Mouse (Mus musculus) CH12.LX (cell line): ENCODE results near the gene Hist1h2bm. TPM values are rescaled to one million over a fixed set of nuclear protein-coding genes. Genes with fewer than 3 reads are reported as not detected.

Experiments
- DNase-seq: peaks from one replicate; pipeline ENCODE4 v3.0.0-alpha.2; 2013; ENCODE audit errors: extremely low read depth
- H3K27ac ChIP-seq: 2 replicates; pipeline ENCODE4 v1.5.1; 2012; ENCODE audit warnings: low read depth, mild to moderate bottlenecking, control low read depth, moderate library complexity; ENCODE audit not compliant: insufficient read depth
- H3K27me3 ChIP-seq: replicated peaks from 2 replicates; pipeline ENCODE3; 2012; ENCODE audit warnings: inconsistent platforms
- H3K36me3 ChIP-seq, 2 experiments: replicated peaks in 1 of 2; 2 replicates each; pipeline versions ENCODE3 to v1.6.1; 2012; ENCODE audit warnings: inconsistent platforms in 1 of 2, low read length in 1 of 2, mild to moderate bottlenecking in 1 of 2, mixed read lengths in 1 of 2, moderate library complexity in 1 of 2; ENCODE audit not compliant: control insufficient read depth in 1 of 2, insufficient read depth in 1 of 2
- H3K4me1 ChIP-seq, 2 experiments: 2 replicates each; pipeline ENCODE4 v1.6.1; 2012; ENCODE audit warnings: inconsistent platforms in 1 of 2, moderate library complexity in 1 of 2; ENCODE audit not compliant: insufficient read depth in 2 of 2, control insufficient read depth in 1 of 2
- H3K4me2 ChIP-seq: 2 replicates; pipeline ENCODE4 v1.6.1; 2012; ENCODE audit warnings: low read depth, mild to moderate bottlenecking, control low read depth; ENCODE audit not compliant: poor library complexity, insufficient read depth, severe bottlenecking
- H3K4me3 ChIP-seq, 3 experiments: fragments of 150-350 bp in 1 of 3; sonication (generic) in 1 of 3; replicated peaks in 1 of 3; 2 replicates each; pipeline versions ENCODE3 to v1.5.1; 2011 to 2012; ENCODE audit warnings: low read depth in 2 of 3, low read length in 2 of 3, mild to moderate bottlenecking in 2 of 3, moderate library complexity in 2 of 3, control low read depth in 1 of 3, improper control_type of control experiment in 1 of 3, inconsistent platforms in 1 of 3, mixed read lengths in 1 of 3; ENCODE audit not compliant: poor library complexity in 1 of 3
- H3K79me2 ChIP-seq: replicated peaks from 2 replicates; pipeline ENCODE4 v1.6.1; 2012; ENCODE audit warnings: mild to moderate bottlenecking, moderate library complexity; ENCODE audit not compliant: control insufficient read depth, poor library complexity, insufficient read depth, severe bottlenecking; ENCODE audit errors: extremely low read depth
- H3K9ac ChIP-seq: 2 replicates; pipeline ENCODE4 v1.6.1; 2012; ENCODE audit warnings: low read depth, mild to moderate bottlenecking, control low read depth, moderate library complexity; ENCODE audit not compliant: insufficient read depth
- H3K9me3 ChIP-seq: replicated peaks from 2 replicates; pipeline ENCODE3; 2012; ENCODE audit warnings: low read length, inconsistent platforms, mixed read lengths
- BHLHE40 ChIP-seq: IDR thresholded peaks from 2 replicates; pipeline ENCODE4 v1.6.1; 2011; ENCODE audit warnings: mild to moderate bottlenecking, low read depth, low read length, improper control_type of control experiment
- CHD1 ChIP-seq: IDR thresholded peaks from 2 replicates; pipeline ENCODE4 v1.6.1; 2012; ENCODE audit warnings: low read depth, low read length, improper control_type of control experiment, inconsistent platforms
- CTCF ChIP-seq, 2 experiments: IDR thresholded peaks in 1 of 2; conservative IDR thresholded peaks in 1 of 2; 2 replicates each; pipeline ENCODE4 v1.5.1; 2011 to 2012; ENCODE audit warnings: low read depth in 2 of 2, low read length in 2 of 2, improper control_type of control experiment in 1 of 2, inconsistent platforms in 1 of 2, mild to moderate bottlenecking in 1 of 2, moderate library complexity in 1 of 2
- E2F4 ChIP-seq: IDR thresholded peaks from 2 replicates; pipeline ENCODE4 v1.6.1; 2011; ENCODE audit warnings: low read depth, low read length, improper control_type of control experiment; ENCODE audit not compliant: insufficient replicate concordance
- HCFC1 ChIP-seq: IDR thresholded peaks from 2 replicates; pipeline ENCODE4 v1.6.1; 2012; ENCODE audit warnings: low read depth, mild to moderate bottlenecking, inconsistent platforms, low read length, improper control_type of control experiment
- IRF4 ChIP-seq: IDR thresholded peaks from 2 replicates; pipeline ENCODE4 v1.6.1; 2014; ENCODE audit warnings: low read depth, mild to moderate bottlenecking, inconsistent platforms, low read length, improper control_type of control experiment
- JUN ChIP-seq: IDR thresholded peaks from 2 replicates; pipeline ENCODE4 v1.6.1; 2011; ENCODE audit warnings: low read depth, mild to moderate bottlenecking, low read length, improper control_type of control experiment, moderate library complexity; ENCODE audit not compliant: insufficient read depth
- KAT2A ChIP-seq: IDR thresholded peaks from 2 replicates; pipeline ENCODE4 v1.6.1; 2012; ENCODE audit warnings: low read length, improper control_type of control experiment, inconsistent platforms; ENCODE audit not compliant: insufficient replicate concordance
- MAFK ChIP-seq: IDR thresholded peaks from 2 replicates; pipeline ENCODE4 v1.6.1; 2011; ENCODE audit warnings: low read length, improper control_type of control experiment; ENCODE audit not compliant: insufficient replicate concordance
- MAX ChIP-seq: IDR thresholded peaks from 2 replicates; pipeline ENCODE4 v1.6.1; 2011; ENCODE audit warnings: low read length, improper control_type of control experiment
- MAZ ChIP-seq: IDR thresholded peaks from 2 replicates; pipeline ENCODE4 v1.6.1; 2012; ENCODE audit warnings: low read depth, mild to moderate bottlenecking, inconsistent platforms, low read length, improper control_type of control experiment, moderate library complexity
- MEF2A ChIP-seq: IDR thresholded peaks from 2 replicates; pipeline ENCODE4 v1.6.1; 2014; ENCODE audit warnings: low read depth, mild to moderate bottlenecking, inconsistent platforms, low read length, improper control_type of control experiment, borderline replicate concordance
- MXI1 ChIP-seq: IDR thresholded peaks from 2 replicates; pipeline ENCODE4 v1.6.1; 2011; ENCODE audit warnings: mild to moderate bottlenecking, low read depth, low read length, improper control_type of control experiment
- NELFE ChIP-seq: IDR thresholded peaks from 2 replicates; pipeline ENCODE4 v1.6.1; 2011; ENCODE audit warnings: low read depth, low read length, improper control_type of control experiment
- NRF1 ChIP-seq: IDR thresholded peaks from 2 replicates; pipeline ENCODE4 v1.6.1; 2014; ENCODE audit warnings: low read depth, mild to moderate bottlenecking, inconsistent platforms, low read length, improper control_type of control experiment, moderate library complexity
- PAX5 ChIP-seq: IDR thresholded peaks from 2 replicates; pipeline ENCODE4 v1.6.1; 2012; ENCODE audit warnings: low read length, inconsistent platforms, mixed read lengths
- POLR2A ChIP-seq: IDR thresholded peaks from 2 replicates; pipeline ENCODE4 v1.6.1; 2011; ENCODE audit warnings: low read depth, mild to moderate bottlenecking, improper control_type of control experiment, low read length
- POLR2AphosphoS2 ChIP-seq: IDR thresholded peaks from 2 replicates; pipeline ENCODE4 v1.6.1; 2011; ENCODE audit warnings: low read depth, low read length, improper control_type of control experiment
- SMC3 ChIP-seq: IDR thresholded peaks from 2 replicates; pipeline ENCODE4 v1.6.1; 2011; ENCODE audit warnings: low read depth, low read length, improper control_type of control experiment
- UBTF ChIP-seq: IDR thresholded peaks from 2 replicates; pipeline ENCODE4 v1.6.1; 2012; ENCODE audit warnings: low read depth, mild to moderate bottlenecking, inconsistent platforms, low read length, improper control_type of control experiment, moderate library complexity
- USF1 ChIP-seq: IDR thresholded peaks from 2 replicates; pipeline ENCODE4 v1.6.1; 2014; ENCODE audit warnings: low read depth, mild to moderate bottlenecking, inconsistent platforms, low read length, improper control_type of control experiment
- USF2 ChIP-seq: conservative IDR thresholded peaks from 2 replicates; pipeline ENCODE4 v1.6.1; 2011; ENCODE audit warnings: low read depth, low read length, improper control_type of control experiment
- ZMIZ1 ChIP-seq: IDR thresholded peaks from 2 replicates; pipeline ENCODE4 v1.6.1; 2012; ENCODE audit warnings: low read depth, mild to moderate bottlenecking, inconsistent platforms, low read length, improper control_type of control experiment
- dilution Hi-C: fragments of 300-500 bp; cut with MboI; formaldehyde crosslinking; loops from 2 replicates; pipeline ENCODE4 v1.14.3; 2020; ENCODE audit warnings: low sequenced_read_pairs; ENCODE audit not compliant: extremely low pct_unique_long_range_greater_than_20kb, extremely low pct_ligation_motif_present
- in situ Hi-C: fragments of 300-500 bp; cut with MboI; formaldehyde crosslinking; loops from 3 replicates; pipeline ENCODE4 v1.14.3; 2019; ENCODE audit warnings: low sequenced_read_pairs, low pct_ligation_motif_present, low pct_unique_long_range_greater_than_20kb, mixed read lengths
- polyA plus RNA-seq: library from polyadenylated mRNA; unstranded; fragments of >175 nt; gene quantifications from 2 replicates; pipeline ENCODE4 v1.2.1, GENCODE M21; 2012; ENCODE audit warnings: low read depth; ENCODE audit not compliant: insufficient read length
- total RNA-seq, 2 experiments: library from RNA; depleted of rRNA; stranded (reverse); fragments of 300-350 nt in 1 of 2; fragments of >200 nt in 1 of 2; gene quantifications; 2 replicates each; pipeline ENCODE4 v1.2.3; 2012 to 2014

Hist1h2bm gene
- total and polyA plus RNA-seq, 3 experiments = 0.87 to 1,804 (median 36.0) TPM

DNA sequence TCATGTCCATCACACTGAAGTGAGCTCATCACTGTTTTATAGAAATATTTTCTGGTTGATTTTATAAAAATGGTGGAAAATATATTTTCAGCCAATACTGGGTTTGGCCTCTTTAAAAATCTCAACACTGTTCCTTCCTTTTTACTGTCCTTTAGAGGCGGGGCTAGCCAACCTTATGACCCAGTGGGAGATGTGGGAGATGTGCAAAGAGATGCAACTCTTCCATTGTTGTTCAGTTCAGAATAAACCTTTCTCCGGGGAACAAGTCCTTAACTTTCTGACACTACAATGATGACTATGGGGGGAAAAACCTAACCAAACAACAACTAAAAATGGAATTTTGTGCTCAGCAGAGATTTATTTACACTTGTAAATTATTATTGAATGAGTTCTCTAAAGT lies 44.5 kb upstream of the Hist1h2bm start, which contains the start of gene Olfr1360:
Gene Olfr1360, minus strand, starts transcription at position 101 of the 400 bp plus-strand sequence.
- Histone ChIP-seq H3K9ac (no peak within 1 kb of the TSS), H3K4me2 (no peak within 1 kb of the TSS), H3K9me3 (no peaks in the 10 kb centered on the region), H3K79me2 (no peaks in the 10 kb centered on the region), H3K27me3 (no peaks in the 10 kb centered on the region), H3K36me3 (no peaks in the 10 kb centered on the region), H3K4me1 (no peaks in the 10 kb centered on the region), H3K27ac (no peak within 1 kb of the TSS), H3K4me3 (no peak within 1 kb of the TSS)
- TF ChIP-seq POLR2AphosphoS2 (no peak), KAT2A (no peak), BHLHE40 (no peak), CHD1 (no peak), NELFE (no peak), ZMIZ1 (no peak), MXI1 (no peak), USF2 (no peak), MAX (no peak), UBTF (no peak), MAZ (no peak), IRF4 (no peak), PAX5 (no peak), MAFK (no peak), CTCF (conservative IDR thresholded peaks at IDR 0.05 in 1 of 2, IDR thresholded peaks at IDR 0.05 in 1 of 2; ENCODE audit: low read depth in 2 of 2, low read length in 2 of 2) (no peak)
- no peak for DNase-seq
- dilution Hi-C loops = no loop called here
- in situ Hi-C loops = no loop called here

GRCm38 (mm10) chr13:21697811-21698210 lies 24.0 kb upstream of the Hist1h2bm start, which contains the start of gene Olfr1359:
Gene Olfr1359, plus strand, starts transcription at chr13:21698111.
- no peak for DNase-seq
- Histone ChIP-seq H3K4me3 (no peak within 1 kb of the TSS), H3K9ac (no peak within 1 kb of the TSS), H3K79me2 (no peaks in the 10 kb centered on the region), H3K36me3 (no peaks in the 10 kb centered on the region), H3K4me1 (peaks cover 0 to 8% of the 10 kb centered on the region in 2 experiments; a peak in 1 of 4 replicates), H3K4me2 (no peak within 1 kb of the TSS), H3K9me3 (no peaks in the 10 kb centered on the region), H3K27me3 (no peaks in the 10 kb centered on the region), H3K27ac (no peak within 1 kb of the TSS)
- in situ Hi-C loops (no loop called here), dilution Hi-C loops (no loop called here)
- no peak for TF ChIP-seq CTCF (conservative IDR thresholded peaks at IDR 0.05 in 1 of 2, IDR thresholded peaks at IDR 0.05 in 1 of 2; ENCODE audit: low read depth in 2 of 2, low read length in 2 of 2)
- no peak for TF ChIP-seq ZMIZ1
- TF ChIP-seq NRF1 = no peak
- no peak for TF ChIP-seq JUN
- no peak for TF ChIP-seq POLR2A
- no peak for TF ChIP-seq POLR2AphosphoS2
- TF ChIP-seq HCFC1 = no peak
- TF ChIP-seq E2F4 = no peak
- TF ChIP-seq USF1 = no peak
- TF ChIP-seq SMC3 = no peak
- no peak for TF ChIP-seq MAZ
- no peak for TF ChIP-seq UBTF
- TF ChIP-seq BHLHE40 = no peak
- no peak for TF ChIP-seq MEF2A
- TF ChIP-seq, all 38 proteins: peak for 0
